33 mouse cellular contexts compared by ENCODE assay signal in the genomic region with DNA sequence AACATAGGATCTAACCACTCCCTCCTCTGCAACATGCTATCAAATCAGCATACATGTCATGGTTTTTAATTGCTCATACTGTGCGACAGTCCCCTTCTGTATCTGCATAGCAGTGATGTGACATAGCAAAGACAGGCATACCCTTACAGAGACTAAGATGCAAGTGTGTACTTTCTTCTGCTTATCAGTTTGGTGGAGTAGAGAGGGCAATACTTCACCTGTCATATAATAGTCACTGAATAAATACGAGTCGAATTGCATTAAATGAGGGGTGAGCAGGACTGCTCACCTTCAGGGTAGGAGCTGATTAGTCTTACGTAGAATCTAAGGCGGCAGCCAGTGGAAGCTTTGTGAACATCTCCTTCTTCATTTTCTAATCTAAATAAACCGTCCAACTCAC.
"Had no signal": no experiment of that assay in that cellular context is flagged by ENCODE, and none has a peak within 500 bp of the region (broad histone marks: within the 10 kb centered on the region; RNA-seq: fewer than 3 reads in every experiment).

No protein-coding gene starts in this region.

- ATAC-seq: hindbrain, embryonic 16.5 days; hindbrain, postnatal 0 days; inflammation-experienced regulatory T-cells, adult 6 months had no signal

- H3K9me3 ChIP-seq: heart, embryonic 10.5 days; heart, embryonic 12.5 days; heart, embryonic 13.5 days; heart, embryonic 15.5 days; hindbrain, embryonic 10.5 days; hindbrain, embryonic 12.5 days; hindbrain, embryonic 13.5 days; hindbrain, embryonic 15.5 days; kidney, embryonic 15.5 days had no signal

- H3K36me3 ChIP-seq: heart, embryonic 10.5 days; heart, embryonic 12.5 days; heart, embryonic 13.5 days; heart, embryonic 15.5 days; hindbrain, embryonic 10.5 days; hindbrain, embryonic 12.5 days; hindbrain, embryonic 13.5 days; hindbrain, embryonic 15.5 days; kidney, embryonic 15.5 days had no signal

- H3K9ac ChIP-seq: heart, embryonic 12.5 days; heart, embryonic 13.5 days; heart, embryonic 15.5 days; hindbrain, embryonic 12.5 days; hindbrain, embryonic 13.5 days; hindbrain, embryonic 14.5 days; hindbrain, embryonic 15.5 days; kidney, embryonic 15.5 days had no signal

- H3K4me1 ChIP-seq: heart, embryonic 10.5 days; heart, embryonic 12.5 days; heart, embryonic 13.5 days; heart, embryonic 15.5 days; hindbrain, embryonic 10.5 days; hindbrain, embryonic 12.5 days; hindbrain, embryonic 13.5 days; hindbrain, embryonic 15.5 days; kidney, embryonic 15.5 days had no signal

- H3K27ac ChIP-seq: heart, embryonic 10.5 days; heart, embryonic 13.5 days; heart, embryonic 15.5 days; hindbrain, embryonic 10.5 days; hindbrain, embryonic 12.5 days; hindbrain, embryonic 13.5 days; hindbrain, embryonic 14.5 days; hindbrain, embryonic 15.5 days; hindbrain, postnatal 0 days; kidney, embryonic 15.5 days; kidney, postnatal 0 days; layer of hippocampus, adult 2 months; left cerebral cortex, adult 2 months had no signal

- DNase-seq: heart, postnatal 10 days; heart, postnatal 14 days; heart, postnatal 36 days; heart, postnatal 4 days; kidney, adult 11 months; kidney, adult 18-20 months; kidney, adult 2 months; kidney, adult 8-10 months; kidney, adult 9 months; kidney, postnatal 10 days; kidney, postnatal 14 days; kidney, postnatal 25 days; kidney, postnatal 36 days; kidney, postnatal 4 days; layer of hippocampus, adult 9-11 months; layer of hippocampus, postnatal 36 days had no signal

- H3K4me3 ChIP-seq: heart, embryonic 10.5 days; heart, embryonic 12.5 days; heart, embryonic 13.5 days; heart, embryonic 15.5 days; hindbrain, embryonic 10.5 days; hindbrain, embryonic 12.5 days; hindbrain, embryonic 13.5 days; hindbrain, embryonic 15.5 days; kidney, embryonic 15.5 days; layer of hippocampus, adult 2 months; left cerebral cortex, adult 2 months had no signal

- H3K4me2 ChIP-seq: heart, embryonic 11.5 days; heart, embryonic 12.5 days; heart, embryonic 13.5 days; heart, embryonic 15.5 days; hindbrain, embryonic 12.5 days; hindbrain, embryonic 13.5 days; hindbrain, embryonic 14.5 days; hindbrain, embryonic 15.5 days; kidney, embryonic 15.5 days had no signal

- H3K27me3 ChIP-seq: heart, embryonic 12.5 days; heart, embryonic 13.5 days; heart, embryonic 15.5 days; hindbrain, embryonic 12.5 days; hindbrain, embryonic 13.5 days; hindbrain, embryonic 15.5 days; kidney, embryonic 15.5 days had no signal
